9 mouse cellular contexts compared by ENCODE assay signal in genomic region chr19:40436465-40437200, GRCm38 (mm10).
A peak's percentile ranks its signal among the peaks of the same experiment; 100 is the strongest.
DNase-seq lines count a peak whose midpoint lies in the region; ATAC-seq lines count a peak whose summit lies in the region.
"Had no signal": no experiment of that assay in that cellular context is flagged by ENCODE, and none has a peak within 500 bp of the region (broad histone marks: within the 10 kb centered on the region; RNA-seq: fewer than 3 reads in every experiment).

No protein-coding gene starts in this region.

- no peaks in the 10 kb centered on the region for H3K36me3 ChIP-seq in liver, embryonic 16.5 days (ENCODE audit: control insufficient read depth, insufficient read depth)
- H3K36me3 ChIP-seq in liver, embryonic 12.5 days, result no peaks in the 10 kb centered on the region
- H3K36me3 ChIP-seq: limb, embryonic 12.5 days had no signal

- H3K9ac ChIP-seq in liver, embryonic 16.5 days (ENCODE audit: low read depth, low read length), result no peak overlapping the region
- no peak overlapping the region for H3K9ac ChIP-seq in liver, embryonic 12.5 days
- H3K9ac ChIP-seq: limb, embryonic 12.5 days had no signal

- no peaks in the 10 kb centered on the region for H3K9me3 ChIP-seq in liver, embryonic 16.5 days (replicated peaks; ENCODE audit: control insufficient read depth, low read length)
- no peaks in the 10 kb centered on the region for H3K9me3 ChIP-seq in liver, embryonic 12.5 days (replicated peaks)
- H3K9me3 ChIP-seq: limb, embryonic 12.5 days had no signal

- H3K4me3 ChIP-seq in liver, embryonic 16.5 days (ENCODE audit: low read depth, low read length), result no peak overlapping the region
- H3K4me3 ChIP-seq in liver, embryonic 12.5 days, result no peak overlapping the region
- H3K4me3 ChIP-seq: limb, embryonic 12.5 days had no signal

- DNase-seq in cerebellum, postnatal 14 days, result peak; percentile 44 to 67
- peak; percentile 70 to 72 for DNase-seq in heart, postnatal 14 days
- DNase-seq in lung, adult 18-20 months, result peak; percentile 61 to 74
- DNase-seq in spleen, adult 12 weeks (ENCODE audit: low spot score), result no peak
- DNase-seq in thymus, adult 18-20 months, result no peak

- intact Hi-C loops in heart, postnatal 14 days (cut with DNase I), result loop anchor here (1.0 to 5.0 kb wide), 2 partner anchors 41 to 51 kb away; no protein-coding TSS in a partner anchor

- H3K4me1 ChIP-seq in liver, embryonic 16.5 days (ENCODE audit: control insufficient read depth, low read depth, low read length), result peaks cover 6% of the 10 kb centered on the region; the same call in 1 of the 2 replicates
- H3K4me1 ChIP-seq in liver, embryonic 12.5 days, result peaks cover 28% of the 10 kb centered on the region

- 0 out of 2 replicates have a peak, but pooled peaks have one; percentile 14 for ATAC-seq in liver, embryonic 16.5 days (ENCODE audit: low read depth)
- no peak for ATAC-seq in liver, embryonic 12.5 days
- no peak for ATAC-seq in erythroid progenitor cell, adult 5-6 weeks (replicated peaks; ENCODE audit: low FRiP score, poor library complexity, severe bottlenecking)

- no peaks in the 10 kb centered on the region for H3K27me3 ChIP-seq in liver, embryonic 16.5 days (ENCODE audit: control insufficient read depth, insufficient read depth, low read depth, low read length)
- H3K27me3 ChIP-seq in liver, embryonic 12.5 days (replicated peaks), result no peaks in the 10 kb centered on the region
- H3K27me3 ChIP-seq: limb, embryonic 12.5 days had no signal

- 69% methylated on average over 12 of the region's 12 CpGs for WGBS in liver, embryonic 16.5 days (ENCODE audit: insufficient replicate concordance)
- WGBS in liver, embryonic 12.5 days (ENCODE audit: insufficient replicate concordance), result 68% methylated on average over 12 of the region's 12 CpGs

- no peak overlapping the region for H3K27ac ChIP-seq in liver, embryonic 16.5 days (ENCODE audit: low read length)
- no peak overlapping the region for H3K27ac ChIP-seq in liver, embryonic 12.5 days
- H3K27ac ChIP-seq: limb, embryonic 12.5 days had no signal

- H3K4me2 ChIP-seq in liver, embryonic 16.5 days (ENCODE audit: low read depth, low read length), result no peak overlapping the region
- H3K4me2 ChIP-seq in liver, embryonic 12.5 days, result no peak overlapping the region
- H3K4me2 ChIP-seq: limb, embryonic 12.5 days had no signal

Comparison
In these comparisons a context has a peak if more than half of its experiments do, and no peak if none do; other contexts are left out.
1. DNase-seq: peak in cerebellum, postnatal 14 days (2 of 2), heart, postnatal 14 days (2 of 2) and lung, adult 18-20 months (2 of 2); none in spleen, adult 12 weeks (single experiment) and thymus, adult 18-20 months (0 of 2).